ENCODE assay signal across 29 mouse cellular contexts in genomic region chr4:126770831-126771230, GRCm38 (mm10). TPM values are rescaled to one million over a fixed set of nuclear protein-coding genes. Genes with fewer than 3 reads are reported as not detected.
"Had no signal": no experiment of that assay in that cellular context is flagged by ENCODE, and none has a peak within 500 bp of the region (broad histone marks: within the 10 kb centered on the region; RNA-seq: fewer than 3 reads in every experiment).

No protein-coding gene starts in this region.

- DNase-seq: kidney, postnatal 10 days; kidney, postnatal 36 days; layer of hippocampus, postnatal 36 days; liver, embryonic 13.5 days; lung, adult 2 months; lung, postnatal 14 days; lung, postnatal 4 days; thymus, adult 18-20 months; thymus, postnatal 36 days had no signal

- H3K4me3 ChIP-seq: kidney, embryonic 15.5 days; left cerebral cortex, adult 2 months; liver, embryonic 13.5 days; megakaryocyte, embryonic 14.5 days; midbrain, embryonic 10.5 days; midbrain, embryonic 13.5 days; myocyte; neural tube, embryonic 13.5 days had no signal

- H3K27ac ChIP-seq: kidney, embryonic 15.5 days; left cerebral cortex, adult 2 months; liver, embryonic 13.5 days; midbrain, embryonic 10.5 days; midbrain, embryonic 13.5 days; neural tube, embryonic 13.5 days; stomach, postnatal 0 days had no signal

- H3K4me1 ChIP-seq: kidney, embryonic 15.5 days; midbrain, embryonic 10.5 days; midbrain, embryonic 13.5 days; neural tube, embryonic 13.5 days had no signal

- ATAC-seq: midbrain, embryonic 13.5 days; midbrain, embryonic 16.5 days had no signal

- H3K9me3 ChIP-seq: kidney, embryonic 15.5 days; liver, embryonic 13.5 days; megakaryocyte, embryonic 14.5 days; midbrain, embryonic 10.5 days; midbrain, embryonic 13.5 days; neural tube, embryonic 13.5 days had no signal

- H3K9ac ChIP-seq: kidney, embryonic 15.5 days; liver, embryonic 13.5 days; midbrain, embryonic 13.5 days; neural tube, embryonic 13.5 days had no signal

- H3K36me3 ChIP-seq: liver, embryonic 13.5 days had no signal

- H3K4me2 ChIP-seq: kidney, embryonic 15.5 days; liver, embryonic 13.5 days; midbrain, embryonic 13.5 days; neural tube, embryonic 13.5 days had no signal

- H3K27me3 ChIP-seq: kidney, embryonic 15.5 days; liver, embryonic 13.5 days; megakaryocyte, embryonic 14.5 days; midbrain, embryonic 13.5 days; neural tube, embryonic 13.5 days had no signal

RNA-seq across cellular contexts. Expression of gene Tfap2e, which starts 34.8 kb away (rescaled TPM):
- total RNA-seq: layer of hippocampus, adult 8-10 months; layer of hippocampus, postnatal 10 days; layer of hippocampus, postnatal 36 days; left cerebral cortex, adult 2 months; left cerebral cortex, postnatal 10 days; left cerebral cortex, postnatal 36 days; liver, adult 2 months; monocyte, adult 5-6 weeks; neutrophil, adult 5-6 weeks had no signal
- polyA plus RNA-seq: kidney, embryonic 15.5 days; limb, embryonic 11.5 days; liver, adult 2 months; liver, embryonic 13.5 days; liver, embryonic 16.5 days; stomach, embryonic 14.5 days; urinary bladder, adult 2 months had no signal
